Mouse (Mus musculus) embryonic facial prominence, embryonic 11.5 days (tissue): ENCODE data around the gene Itpka. TPM values are rescaled to one million over a fixed set of nuclear protein-coding genes. Genes with fewer than 3 reads are reported as not detected.

Source experiments
- ATAC-seq: fragments of 200-750 bp; cut with Nextera tagmentation; replicated peaks from 2 replicates; pipeline ENCODE4 v1.8.0; 2017; ENCODE audit warnings: low read depth; ENCODE audit not compliant: insufficient number of reproducible peaks, low FRiP score, low TSS enrichment
- DNase-seq: peaks from one replicate; pipeline ENCODE4 v3.0.0-alpha.2; 2015; ENCODE audit warnings: low spot score
- H3K27ac ChIP-seq: fragments of 300-500 bp; sonication (generic); replicated peaks from 2 replicates; pipeline ENCODE4 v1.5.1; 2014; ENCODE audit warnings: mild to moderate bottlenecking, low read depth, low read length, control low read depth
- H3K27me3 ChIP-seq: fragments of 300-500 bp; sonication (generic); 2 replicates; pipeline ENCODE4 v1.6.1; 2014; ENCODE audit warnings: mild to moderate bottlenecking, low read length, moderate library complexity, mixed read lengths; ENCODE audit not compliant: control insufficient read depth, insufficient read depth
- H3K36me3 ChIP-seq: fragments of 300-500 bp; sonication (generic); replicated peaks from 2 replicates; pipeline ENCODE4 v1.6.1; 2014; ENCODE audit warnings: low read depth, mild to moderate bottlenecking, low read length, moderate library complexity, mixed read lengths; ENCODE audit not compliant: control insufficient read depth, insufficient read depth
- H3K4me1 ChIP-seq: fragments of 300-500 bp; sonication (generic); 2 replicates; pipeline ENCODE4 v1.6.1; 2014; ENCODE audit warnings: low read length, mixed read lengths; ENCODE audit not compliant: control insufficient read depth, insufficient read depth
- H3K4me2 ChIP-seq: fragments of 300-500 bp; sonication (generic); 2 replicates; pipeline ENCODE4 v1.6.1; 2014; ENCODE audit warnings: low read depth, mild to moderate bottlenecking, control low read depth, low read length, moderate library complexity
- H3K4me3 ChIP-seq: fragments of 300-500 bp; sonication (generic); 2 replicates; pipeline ENCODE4 v1.5.1; 2014; ENCODE audit warnings: low read depth, low read length, control low read depth
- H3K9ac ChIP-seq: fragments of 300-500 bp; sonication (generic); replicated peaks from 2 replicates; pipeline ENCODE4 v1.6.1; 2014; ENCODE audit warnings: mild to moderate bottlenecking, control low read depth, low read length
- H3K9me3 ChIP-seq: fragments of 300-500 bp; sonication (generic); replicated peaks from 2 replicates; pipeline ENCODE4 v1.6.1; 2016; ENCODE audit warnings: mild to moderate bottlenecking, low read length, inconsistent platforms, mixed read lengths; ENCODE audit not compliant: control insufficient read depth
- WGBS: fragments of 180-500 bp; shearing (Covaris S2); extraction: QIAGEN DNeasy Blood & Tissue Kit; methylation state at CpG from one replicate; pipeline ENCODE4 v1.1.7; 2014; 5-methylcytosine and 5-hydroxymethylcytosine counted together
- polyA plus RNA-seq: library from polyadenylated mRNA; unstranded; fragments of >200 nt; fragmentation: Nextera tagmentation; extraction: Ambion mirVana; gene quantifications from 2 replicates; pipeline ENCODE4 v1.2.1, GENCODE M21; 2014

Gene Itpka
- polyA plus RNA-seq, 1 experiment from 2014 or later, result 1.2 TPM

DNA sequence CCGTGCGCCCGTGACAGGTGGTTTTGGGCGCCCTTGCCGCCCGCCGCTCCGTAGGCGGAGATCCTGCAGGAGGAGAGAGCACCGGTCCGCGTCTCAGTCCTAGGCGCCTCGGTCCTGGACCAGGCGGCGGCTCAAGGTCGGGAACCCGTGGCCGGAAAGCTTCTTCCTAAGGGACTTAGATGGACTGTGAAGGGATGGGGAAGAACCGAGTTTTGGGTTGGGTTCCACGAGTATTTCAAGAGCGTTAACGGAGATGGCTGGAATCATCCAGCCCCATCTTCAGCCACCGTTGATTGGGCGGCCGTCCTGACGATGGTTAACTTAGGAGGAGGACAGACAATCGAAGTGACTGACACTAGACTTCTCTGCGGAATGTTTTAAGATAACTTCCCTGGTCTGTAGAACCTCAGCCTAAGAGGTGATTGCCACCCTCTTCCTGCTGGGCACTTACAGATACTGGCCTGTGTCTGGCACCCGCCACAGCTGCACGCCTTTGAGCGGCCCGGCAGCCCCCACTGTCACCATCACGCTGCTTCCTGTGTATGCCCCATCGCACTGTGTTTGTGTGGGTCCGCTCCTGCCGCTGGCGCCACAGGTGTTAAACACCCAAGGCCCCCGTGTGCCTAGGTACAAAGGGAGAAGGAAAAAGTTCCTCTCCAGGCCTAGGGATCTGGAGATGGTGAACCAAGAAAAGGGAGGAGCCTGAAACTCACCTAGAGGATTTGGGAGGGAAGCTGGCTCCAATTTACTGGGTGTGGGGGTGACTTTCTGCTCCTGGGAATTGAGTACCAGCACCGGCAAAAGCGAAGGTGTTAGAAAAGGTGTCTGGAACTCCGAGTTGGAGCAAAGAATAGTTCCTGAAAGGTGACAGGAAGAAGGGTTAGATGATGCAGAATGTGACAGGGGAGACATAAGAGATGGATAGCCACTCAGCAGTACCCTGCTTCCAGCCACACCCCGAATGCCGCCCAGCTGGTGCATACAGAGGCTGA lies 17.0 kb downstream of the Itpka start:
- H3K9ac ChIP-seq, result no peak overlapping the region
- peak; percentile 8 for DNase-seq
- peaks cover 4% of the 10 kb centered on the region for H3K4me1 ChIP-seq
- no peak for ATAC-seq
- peak overlapping the region; percentile 51 for H3K4me3 ChIP-seq
- H3K36me3 ChIP-seq, result no peaks in the 10 kb centered on the region
- no peaks in the 10 kb centered on the region for H3K9me3 ChIP-seq
- H3K4me2 ChIP-seq, result peak overlapping the region; percentile 97
- H3K27me3 ChIP-seq, result peaks cover 47% of the 10 kb centered on the region
- no peak overlapping the region for H3K27ac ChIP-seq
- 5% methylated on average over 44 of the region's 44 CpGs for WGBS

- H3K27me3 ChIP-seq, result peaks cover 43% of the 10 kb centered on the region
- no peak for ATAC-seq
- H3K36me3 ChIP-seq, result no peaks in the 10 kb centered on the region
- H3K4me3 ChIP-seq, result no peak within 1 kb of the TSS
- no peak within 1 kb of the TSS for H3K4me2 ChIP-seq
- H3K9ac ChIP-seq, result no peak within 1 kb of the TSS
- peaks cover 4% of the 10 kb centered on the region for H3K4me1 ChIP-seq
- H3K27ac ChIP-seq, result no peak within 1 kb of the TSS
- WGBS, result 11% methylated on average over 9 of the region's 9 CpGs
- no peak for DNase-seq
- H3K9me3 ChIP-seq, result no peaks in the 10 kb centered on the region
These were observed 18.1 kb downstream of the Itpka start, which contains the start of gene Ltk for GRCm38 (mm10) chr2:119760251-119760650. Gene Ltk, minus strand, starts transcription at chr2:119760431.

DNA sequence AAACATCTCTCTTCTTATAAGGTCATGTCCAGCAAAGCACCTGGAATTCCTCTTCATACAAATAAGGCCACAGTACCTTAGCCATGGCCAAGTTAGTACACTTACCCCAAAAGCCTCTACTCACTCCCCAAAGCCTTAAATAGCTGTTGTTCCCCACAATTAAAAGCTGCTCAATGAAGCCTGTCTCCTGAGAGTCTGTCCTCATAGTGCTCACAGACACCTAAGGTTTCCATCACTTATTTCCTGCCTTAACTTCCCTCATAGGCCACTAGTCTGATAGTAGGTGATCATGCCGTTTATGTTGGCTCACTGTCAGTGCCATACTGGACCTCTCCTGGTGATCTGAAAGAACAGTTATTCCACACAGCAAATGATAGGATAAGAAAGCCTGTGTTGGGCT lies 20.1 kb downstream of the Itpka start:
- H3K4me2 ChIP-seq, result no peak overlapping the region
- no peak for ATAC-seq
- no peaks in the 10 kb centered on the region for H3K9me3 ChIP-seq
- 67% methylated on average over 1 of the region's 1 CpGs for WGBS
- H3K9ac ChIP-seq, result no peak overlapping the region
- H3K27me3 ChIP-seq, result peaks cover 36% of the 10 kb centered on the region
- no peak for DNase-seq
- no peak overlapping the region for H3K27ac ChIP-seq
- peaks cover 4% of the 10 kb centered on the region for H3K4me1 ChIP-seq
- no peaks in the 10 kb centered on the region for H3K36me3 ChIP-seq
- no peak overlapping the region for H3K4me3 ChIP-seq

DNA sequence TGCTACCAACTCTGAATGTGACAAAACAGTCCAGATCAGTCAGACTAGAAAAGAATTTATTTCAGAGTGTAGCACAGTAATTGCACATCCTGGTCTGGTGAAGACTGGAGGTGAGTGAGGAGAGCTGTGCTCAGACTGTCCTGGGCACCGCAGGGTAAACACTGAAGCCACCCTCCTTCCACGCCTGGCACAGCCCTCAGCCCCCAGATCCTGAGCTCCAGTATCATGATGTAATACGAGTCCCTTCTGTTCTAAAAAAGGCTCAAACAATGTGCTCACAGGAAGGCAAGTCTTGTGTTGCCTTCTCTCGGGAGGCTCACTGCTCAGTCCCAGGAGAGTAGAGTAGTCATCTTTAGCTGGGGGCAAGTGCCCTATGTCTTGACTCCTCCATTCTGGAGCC lies 21.8 kb downstream of the Itpka start:
- Histone ChIP-seq H3K27ac (no peak overlapping the region), H3K9me3 (no peaks in the 10 kb centered on the region), H3K4me1 (no peaks in the 10 kb centered on the region; the same call in 1 of the 2 replicates), H3K4me2 (no peak overlapping the region), H3K4me3 (no peak overlapping the region), H3K9ac (no peak overlapping the region), H3K36me3 (no peaks in the 10 kb centered on the region), H3K27me3 (peaks cover 20% of the 10 kb centered on the region)
- WGBS, result 75% methylated on average over 4 of the region's 4 CpGs
- DNase-seq (no peak), ATAC-seq (no peak)

- H3K27ac ChIP-seq, result no peak overlapping the region
- H3K4me2 ChIP-seq, result no peak overlapping the region
- no peak overlapping the region for H3K9ac ChIP-seq
- no peak overlapping the region for H3K4me3 ChIP-seq
- ATAC-seq (no peak), DNase-seq (no peak)
- WGBS, result 93% methylated on average over 6 of the region's 6 CpGs
- H3K36me3 ChIP-seq, result peaks cover 9% of the 10 kb centered on the region
- H3K27me3 ChIP-seq, result no peaks in the 10 kb centered on the region
- no peaks in the 10 kb centered on the region for H3K4me1 ChIP-seq
- no peaks in the 10 kb centered on the region for H3K9me3 ChIP-seq
These were observed 25.1 kb downstream of the Itpka start for GRCm38 (mm10) chr2:119767246-119767645.

DNA sequence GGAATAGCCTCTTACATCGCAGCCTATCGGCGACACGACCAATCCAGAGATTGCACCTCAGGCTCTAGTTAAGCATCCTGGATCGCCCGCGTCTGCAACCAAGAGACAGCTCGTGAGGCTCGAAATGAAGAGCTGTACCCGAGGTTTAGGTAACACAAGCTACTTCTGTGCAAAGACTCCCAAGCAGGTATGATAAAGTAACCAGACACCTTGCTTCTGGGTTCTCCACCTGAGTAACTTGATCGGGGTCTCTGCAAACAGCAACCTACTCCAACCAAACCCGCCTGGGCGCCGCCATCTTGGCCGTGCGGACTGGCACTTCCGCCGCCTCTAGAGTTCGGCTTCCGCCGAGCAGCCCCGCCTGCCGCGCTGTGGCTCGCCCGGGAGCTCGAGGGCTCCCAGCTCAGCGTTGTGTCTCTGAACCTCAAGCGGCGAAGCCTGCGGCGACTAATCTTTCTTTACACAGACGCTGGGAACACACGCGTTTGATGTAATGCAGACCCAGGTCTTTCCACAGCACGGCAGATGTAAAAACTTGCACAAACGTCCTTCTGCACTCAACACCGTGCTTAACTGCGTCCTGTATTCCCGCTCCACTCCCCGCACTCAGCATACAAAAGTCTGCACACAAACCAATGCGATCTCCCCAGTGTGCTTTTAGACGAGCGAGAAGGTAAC lies 45.2 kb downstream of the Itpka start, which contains the start of gene Rpap1:
Rpap1 (minus strand) TSS at position 332 of the 678 bp plus-strand sequence.
- WGBS, result under 1% methylated on average over 44 of the region's 44 CpGs
- Histone ChIP-seq H3K4me2 (peak within 1 kb of the TSS; percentile 59), H3K4me3 (peak within 1 kb of the TSS; percentile 51), H3K9ac (peak within 1 kb of the TSS; percentile 62), H3K4me1 (no peaks in the 10 kb centered on the region), H3K9me3 (no peaks in the 10 kb centered on the region), H3K27me3 (no peaks in the 10 kb centered on the region), H3K27ac (peak within 1 kb of the TSS; percentile 77; the same call in 1 of the 2 replicates), H3K36me3 (no peaks in the 10 kb centered on the region; the same call in 1 of the 2 replicates)
- DNase-seq (peak; percentile 93), ATAC-seq (peak; percentile 92)

GRCm38 (mm10) chr2:119789996-119790395 lies 47.9 kb downstream of the Itpka start:
- no peak overlapping the region for H3K4me3 ChIP-seq
- H3K4me1 ChIP-seq, result no peaks in the 10 kb centered on the region
- 93% methylated on average over 2 of the region's 2 CpGs for WGBS
- no peak for DNase-seq
- H3K4me2 ChIP-seq, result no peak overlapping the region
- ATAC-seq, result no peak
- no peaks in the 10 kb centered on the region for H3K27me3 ChIP-seq
- H3K27ac ChIP-seq, result no peak overlapping the region
- no peaks in the 10 kb centered on the region for H3K9me3 ChIP-seq
- H3K36me3 ChIP-seq, result no peaks in the 10 kb centered on the region
- H3K9ac ChIP-seq, result no peak overlapping the region
